Mouse (Mus musculus): ENCODE data around the gene Wdpcp. TPM values are rescaled to one million over a fixed set of nuclear protein-coding genes. Genes with fewer than 3 reads are reported as not detected.

Wdpcp gene
- polyA plus RNA-seq, 1 experiment: 7.9 TPM

DNA sequence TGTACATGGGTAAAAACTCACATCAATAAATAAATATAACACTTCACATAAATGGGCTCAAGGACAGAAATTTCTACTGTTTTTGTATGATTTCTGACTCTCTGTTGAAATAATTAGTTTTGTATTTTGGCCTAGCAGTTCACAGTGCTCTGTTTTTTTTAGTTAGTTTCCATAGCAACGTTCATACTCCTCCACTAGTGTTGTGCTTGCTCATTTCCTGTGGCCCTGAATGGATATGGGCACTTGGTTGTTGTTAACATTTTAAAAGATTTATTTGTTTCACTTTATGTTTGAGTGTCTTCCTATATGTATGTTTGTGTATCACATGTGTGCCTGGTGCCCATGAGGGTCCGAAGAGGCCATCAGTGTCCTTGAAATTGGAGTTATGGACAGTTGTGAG, 23.0 kb upstream of the Wdpcp start:
- Histone ChIP-seq H3K4me1 (ENCODE audit: control insufficient read depth, insufficient read depth, low read length) (peaks cover 8% of the 10 kb centered on the region; the same call in 1 of the 2 replicates), H3K27ac (ENCODE audit: insufficient read depth, low read depth, low read length) (no peak overlapping the region), H3K4me3 (ENCODE audit: insufficient read depth, low read length) (no peak overlapping the region)
- no peak for TF ChIP-seq POLR2A (IDR thresholded peaks at IDR 0.05; ENCODE audit: borderline replicate concordance, low read depth, low read length)
- no peak for TF ChIP-seq CTCF (IDR thresholded peaks at IDR 0.05; ENCODE audit: low read depth, low read length)

DNA sequence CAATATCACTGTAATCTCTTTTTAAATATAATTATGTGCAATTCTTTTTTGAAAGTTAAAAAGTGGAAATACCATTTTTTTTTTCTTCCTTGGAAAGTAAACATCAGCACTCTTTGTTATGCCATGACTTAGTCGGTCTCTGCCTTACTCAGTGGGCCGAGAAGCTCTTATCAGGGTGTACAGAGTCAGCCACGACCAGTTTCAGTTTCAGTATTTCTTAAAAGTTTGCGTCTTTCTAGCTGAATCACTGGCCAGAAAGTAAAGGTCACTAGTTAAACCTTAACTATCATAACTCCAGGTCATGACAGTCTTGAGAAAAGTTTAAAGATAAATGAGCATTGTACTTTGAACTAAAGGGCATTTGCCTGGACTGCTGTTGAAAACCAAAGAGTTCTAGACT, 22.3 kb upstream of the Wdpcp start:
- no peak overlapping the region for H3K27ac ChIP-seq (ENCODE audit: insufficient read depth, low read depth, low read length)

DNA sequence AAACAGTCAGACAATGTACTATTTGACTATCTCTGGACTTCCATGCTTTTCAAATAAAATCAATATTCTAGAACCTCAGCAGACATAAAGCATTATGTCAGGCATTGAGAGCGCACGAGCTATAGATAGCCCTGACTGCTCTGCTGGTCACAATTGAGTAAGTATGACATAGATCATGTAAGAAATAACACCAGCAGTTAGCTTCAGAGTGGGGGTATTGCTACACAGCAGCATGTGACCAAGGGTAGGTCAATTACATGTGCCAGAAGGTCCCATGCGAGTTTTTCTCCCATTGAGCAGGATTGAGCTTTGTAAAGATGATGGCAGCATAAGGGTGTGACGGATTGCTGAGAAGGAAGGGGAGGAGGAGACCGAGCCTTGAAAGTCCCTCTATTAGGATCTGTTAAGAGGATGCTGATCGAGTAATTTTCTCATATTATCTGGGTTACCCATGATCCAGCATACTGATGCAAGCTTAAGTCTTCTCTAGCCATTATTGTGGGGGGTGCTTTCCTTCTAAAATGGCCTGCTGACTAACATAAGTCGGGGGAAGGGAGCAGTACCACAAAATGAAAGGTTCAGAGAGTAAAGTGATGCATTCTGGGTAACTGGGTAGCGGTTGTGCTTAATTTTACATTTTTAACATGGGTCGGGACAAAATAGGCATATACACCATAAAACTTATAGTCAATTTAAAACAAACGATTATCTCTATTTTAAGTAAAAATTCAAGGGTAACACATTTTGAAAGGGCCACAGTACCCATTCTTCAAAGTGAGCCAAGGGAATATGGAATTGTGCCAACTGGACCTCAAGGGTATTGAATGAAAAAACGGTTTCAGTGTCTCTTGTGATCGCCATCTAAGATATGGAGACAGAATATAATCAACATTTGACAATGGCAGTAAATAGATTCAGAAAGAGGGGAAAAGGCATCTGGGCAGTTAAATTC, 21.5 kb upstream of the Wdpcp start:
- Histone ChIP-seq H3K27ac (ENCODE audit: insufficient read depth, low read depth, low read length) (no peak overlapping the region), H3K4me1 (ENCODE audit: control insufficient read depth, insufficient read depth, low read length) (peaks cover 8% of the 10 kb centered on the region; the same call in 1 of the 2 replicates), H3K4me3 (ENCODE audit: insufficient read depth, low read length) (no peak overlapping the region)
- TF ChIP-seq POLR2A (IDR thresholded peaks at IDR 0.05; ENCODE audit: borderline replicate concordance, low read depth, low read length) (no peak), CTCF (IDR thresholded peaks at IDR 0.05; ENCODE audit: low read depth, low read length) (no peak)

More for the DNA sequence above, 22.3 kb upstream of the Wdpcp start:
- TF ChIP-seq POLR2A (IDR thresholded peaks at IDR 0.05; ENCODE audit: borderline replicate concordance, low read depth, low read length) (no peak), CTCF (IDR thresholded peaks at IDR 0.05; ENCODE audit: low read depth, low read length) (no peak)
- Histone ChIP-seq H3K4me1 (ENCODE audit: control insufficient read depth, insufficient read depth, low read length) (peaks cover 8% of the 10 kb centered on the region; the same call in 1 of the 2 replicates), H3K4me3 (ENCODE audit: insufficient read depth, low read length) (no peak overlapping the region)

DNA sequence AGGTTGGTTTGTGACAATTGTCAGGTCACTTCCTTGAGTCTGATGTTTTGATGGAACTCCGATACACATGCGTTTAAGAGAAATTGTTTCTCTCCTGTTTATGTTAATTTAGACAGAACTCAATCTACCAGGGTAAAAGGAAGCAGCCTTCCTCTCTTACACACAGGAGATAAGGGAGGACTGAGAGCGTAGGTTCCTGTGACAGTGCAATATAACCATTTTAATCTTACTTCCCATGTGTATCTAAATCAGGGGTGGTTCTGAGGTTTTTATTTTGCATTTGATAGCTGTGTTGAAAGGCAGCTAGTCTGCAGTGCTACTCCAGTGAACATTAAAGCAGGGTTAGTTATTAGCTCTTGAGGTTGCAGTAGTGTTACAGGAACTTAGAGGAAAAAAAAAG, 20.0 kb upstream of the Wdpcp start:
- Histone ChIP-seq H3K4me1 (ENCODE audit: control insufficient read depth, insufficient read depth, low read length) (peaks cover 8% of the 10 kb centered on the region; the same call in 1 of the 2 replicates), H3K27ac (ENCODE audit: insufficient read depth, low read depth, low read length) (no peak overlapping the region), H3K4me3 (ENCODE audit: insufficient read depth, low read length) (no peak overlapping the region)
- TF ChIP-seq CTCF (IDR thresholded peaks at IDR 0.05; ENCODE audit: low read depth, low read length) (no peak), POLR2A (IDR thresholded peaks at IDR 0.05; ENCODE audit: borderline replicate concordance, low read depth, low read length) (no peak)

DNA sequence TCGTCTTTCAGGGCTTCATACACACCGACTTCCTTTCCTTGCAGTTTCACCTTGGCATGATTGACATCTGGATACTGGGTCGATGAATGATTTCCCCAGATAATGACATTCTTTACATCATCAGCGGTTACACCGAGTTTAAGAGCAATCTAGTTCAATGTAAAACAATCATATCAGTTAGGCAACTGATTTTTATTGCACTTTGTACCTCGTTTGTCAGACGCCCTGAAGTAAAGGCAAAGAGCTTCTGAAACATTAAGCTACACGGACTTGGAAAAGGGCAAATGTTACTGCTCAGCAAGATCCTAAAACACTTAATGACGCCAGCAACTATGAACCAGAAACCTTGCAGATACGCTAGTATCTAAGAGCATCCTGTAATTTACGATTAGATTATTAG, 12.3 kb upstream of the Wdpcp start:
- peaks cover 6% of the 10 kb centered on the region for H3K4me1 ChIP-seq (ENCODE audit: control insufficient read depth, insufficient read depth, low read length)
- no peak for TF ChIP-seq POLR2A (IDR thresholded peaks at IDR 0.05; ENCODE audit: borderline replicate concordance, low read depth, low read length)
- TF ChIP-seq CTCF (IDR thresholded peaks at IDR 0.05; ENCODE audit: low read depth, low read length): no peak
- no peak overlapping the region for H3K27ac ChIP-seq (ENCODE audit: insufficient read depth, low read depth, low read length)
- no peak overlapping the region for H3K4me3 ChIP-seq (ENCODE audit: insufficient read depth, low read length)

DNA sequence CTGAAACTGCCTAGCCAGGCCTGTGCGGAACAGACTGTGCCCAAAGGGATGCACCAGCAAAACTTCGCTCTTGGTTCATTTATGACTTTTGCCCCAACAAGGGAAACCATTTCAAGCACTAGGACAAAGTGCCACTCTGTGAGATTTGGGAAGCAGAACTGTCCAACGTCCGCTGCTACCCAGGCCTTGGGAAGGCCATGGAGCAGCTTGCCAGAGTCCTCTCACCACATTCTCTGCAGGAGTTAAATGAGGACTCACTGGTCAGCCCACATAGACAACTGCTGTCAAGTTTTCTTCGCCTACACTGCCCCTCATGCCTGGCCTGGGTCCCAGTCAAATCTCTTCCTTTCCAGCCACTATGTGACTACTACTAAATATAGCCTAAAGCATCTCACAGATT, 10.7 kb upstream of the Wdpcp start:
- H3K4me1 ChIP-seq (ENCODE audit: control insufficient read depth, insufficient read depth, low read length): peaks cover 17% of the 10 kb centered on the region
- H3K27ac ChIP-seq (ENCODE audit: insufficient read depth, low read depth, low read length): no peak overlapping the region
- no peak overlapping the region for H3K4me3 ChIP-seq (ENCODE audit: insufficient read depth, low read length)
- TF ChIP-seq POLR2A (IDR thresholded peaks at IDR 0.05; ENCODE audit: borderline replicate concordance, low read depth, low read length) (no peak), CTCF (IDR thresholded peaks at IDR 0.05; ENCODE audit: low read depth, low read length) (no peak)

DNA sequence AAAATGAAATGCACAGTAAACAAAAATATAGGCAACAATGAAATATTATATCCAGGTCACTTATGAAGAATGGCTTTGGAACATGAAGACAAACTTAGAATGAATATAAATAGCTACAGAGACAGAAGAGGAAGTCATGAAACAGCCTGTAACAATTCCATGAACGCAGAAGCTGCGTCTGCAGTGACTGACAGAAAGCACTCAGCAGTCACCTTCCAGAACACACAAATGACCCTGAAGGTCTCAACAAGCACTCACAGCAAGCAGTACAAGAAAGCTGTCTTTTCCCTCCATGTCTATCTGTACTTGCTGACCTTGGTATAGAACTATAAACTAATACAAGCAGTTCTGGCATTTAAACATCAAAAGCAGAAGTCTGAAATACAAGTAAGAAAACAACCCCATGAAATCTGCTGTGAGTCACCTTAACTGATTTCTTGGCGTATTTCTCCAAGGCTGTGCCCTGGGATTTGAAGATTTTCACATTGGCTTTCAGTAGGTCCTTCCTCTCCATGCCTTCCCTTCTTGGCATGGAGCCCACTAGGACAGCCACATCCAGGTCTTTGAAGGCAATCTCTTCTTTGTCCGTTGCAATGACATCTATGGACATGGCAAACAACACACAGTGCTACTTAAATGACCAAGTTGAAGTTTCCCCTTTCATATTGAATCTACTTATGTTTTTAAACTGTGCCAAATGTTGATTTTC, 8.3 kb upstream of the Wdpcp start:
- Histone ChIP-seq H3K4me3 (ENCODE audit: insufficient read depth, low read length) (peak overlapping the region; percentile 16; the same call in 1 of the 2 replicates), H3K27ac (ENCODE audit: insufficient read depth, low read depth, low read length) (peak overlapping the region; percentile 88), H3K4me1 (ENCODE audit: control insufficient read depth, insufficient read depth, low read length) (peaks cover 29% of the 10 kb centered on the region)
- no peak for TF ChIP-seq CTCF (IDR thresholded peaks at IDR 0.05; ENCODE audit: low read depth, low read length)
- no peak for TF ChIP-seq POLR2A (IDR thresholded peaks at IDR 0.05; ENCODE audit: borderline replicate concordance, low read depth, low read length)

DNA sequence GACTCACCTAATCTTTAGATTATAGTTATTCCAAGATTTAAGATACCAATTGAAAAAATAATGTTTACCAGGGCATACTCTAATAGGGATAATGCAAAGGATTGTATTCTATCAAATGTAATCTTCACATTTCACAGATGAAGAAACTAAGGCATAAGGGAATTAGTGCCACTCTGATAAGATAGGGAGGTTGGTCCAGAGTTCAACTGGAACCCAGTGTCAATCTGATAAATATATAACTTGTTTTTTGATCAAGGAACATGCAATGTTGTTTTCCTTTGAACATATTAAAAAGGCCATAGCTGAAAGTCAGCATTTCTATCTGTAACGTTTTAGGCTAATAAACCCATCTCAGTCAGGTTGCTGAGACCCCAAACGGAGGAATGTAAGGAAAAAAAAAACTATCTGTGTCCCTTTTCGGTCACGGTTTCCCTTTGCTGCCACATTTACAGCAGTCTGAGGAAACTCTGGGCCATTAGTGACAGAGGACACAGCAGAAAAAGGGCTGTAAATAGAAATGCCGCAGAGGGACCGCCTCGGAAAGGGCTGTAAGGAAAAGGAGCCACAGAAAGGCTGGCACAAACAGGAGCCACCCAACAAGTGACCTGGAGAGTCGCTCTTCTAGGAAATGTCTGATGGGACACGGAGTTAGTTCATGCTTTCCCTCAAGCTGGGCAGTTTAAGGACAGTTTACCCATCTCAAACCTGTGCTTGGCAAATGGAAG, 7.2 kb upstream of the Wdpcp start:
- no peak overlapping the region for H3K4me3 ChIP-seq (ENCODE audit: insufficient read depth, low read length)
- H3K4me1 ChIP-seq (ENCODE audit: control insufficient read depth, insufficient read depth, low read length): peaks cover 31% of the 10 kb centered on the region
- no peak overlapping the region for H3K27ac ChIP-seq (ENCODE audit: insufficient read depth, low read depth, low read length)
- no peak for TF ChIP-seq POLR2A (IDR thresholded peaks at IDR 0.05; ENCODE audit: borderline replicate concordance, low read depth, low read length)
- TF ChIP-seq CTCF (IDR thresholded peaks at IDR 0.05; ENCODE audit: low read depth, low read length): no peak

DNA sequence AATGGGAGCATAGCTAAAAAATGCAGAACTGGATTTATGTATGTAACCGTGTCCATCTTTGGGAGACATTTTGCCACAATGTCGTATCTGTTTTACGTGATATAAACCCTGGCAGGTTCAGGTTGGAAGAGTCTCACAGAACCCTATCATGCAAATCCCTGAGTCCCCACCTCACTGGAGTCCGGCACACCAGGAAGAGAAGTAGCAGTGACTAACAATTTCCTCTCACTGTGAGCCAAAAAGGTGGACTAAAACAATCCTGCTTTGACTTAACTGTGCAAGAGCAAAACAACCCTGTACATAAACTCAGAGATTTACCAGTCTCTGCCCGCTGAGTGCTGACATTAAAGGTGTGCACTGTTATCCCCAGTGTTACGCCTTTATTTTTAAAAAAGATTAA, 5.1 kb upstream of the Wdpcp start:
- TF ChIP-seq POLR2A (IDR thresholded peaks at IDR 0.05; ENCODE audit: borderline replicate concordance, low read depth, low read length): no peak
- TF ChIP-seq CTCF (IDR thresholded peaks at IDR 0.05; ENCODE audit: low read depth, low read length): no peak

More for the DNA sequence above, 5.1 kb upstream of the Wdpcp start:
- Histone ChIP-seq H3K27ac (ENCODE audit: insufficient read depth, low read depth, low read length) (no peak overlapping the region), H3K4me3 (ENCODE audit: insufficient read depth, low read length) (no peak overlapping the region), H3K4me1 (ENCODE audit: control insufficient read depth, insufficient read depth, low read length) (peaks cover 35% of the 10 kb centered on the region)

Measured in bone marrow macrophage, adult 2 months (primary cell).